Mouse (Mus musculus) regulatory T cell (primary cell): ENCODE data around the gene Ksr2.

Experiments used
- in situ Hi-C: fragments of 300-600 bp; cut with MboI, MseI; formaldehyde crosslinking; loops from one replicate; pipeline ENCODE4 v1.15.1; 2025; ENCODE audit warnings: high pct_unique_total_duplicates

Gene Ksr2

DNA sequence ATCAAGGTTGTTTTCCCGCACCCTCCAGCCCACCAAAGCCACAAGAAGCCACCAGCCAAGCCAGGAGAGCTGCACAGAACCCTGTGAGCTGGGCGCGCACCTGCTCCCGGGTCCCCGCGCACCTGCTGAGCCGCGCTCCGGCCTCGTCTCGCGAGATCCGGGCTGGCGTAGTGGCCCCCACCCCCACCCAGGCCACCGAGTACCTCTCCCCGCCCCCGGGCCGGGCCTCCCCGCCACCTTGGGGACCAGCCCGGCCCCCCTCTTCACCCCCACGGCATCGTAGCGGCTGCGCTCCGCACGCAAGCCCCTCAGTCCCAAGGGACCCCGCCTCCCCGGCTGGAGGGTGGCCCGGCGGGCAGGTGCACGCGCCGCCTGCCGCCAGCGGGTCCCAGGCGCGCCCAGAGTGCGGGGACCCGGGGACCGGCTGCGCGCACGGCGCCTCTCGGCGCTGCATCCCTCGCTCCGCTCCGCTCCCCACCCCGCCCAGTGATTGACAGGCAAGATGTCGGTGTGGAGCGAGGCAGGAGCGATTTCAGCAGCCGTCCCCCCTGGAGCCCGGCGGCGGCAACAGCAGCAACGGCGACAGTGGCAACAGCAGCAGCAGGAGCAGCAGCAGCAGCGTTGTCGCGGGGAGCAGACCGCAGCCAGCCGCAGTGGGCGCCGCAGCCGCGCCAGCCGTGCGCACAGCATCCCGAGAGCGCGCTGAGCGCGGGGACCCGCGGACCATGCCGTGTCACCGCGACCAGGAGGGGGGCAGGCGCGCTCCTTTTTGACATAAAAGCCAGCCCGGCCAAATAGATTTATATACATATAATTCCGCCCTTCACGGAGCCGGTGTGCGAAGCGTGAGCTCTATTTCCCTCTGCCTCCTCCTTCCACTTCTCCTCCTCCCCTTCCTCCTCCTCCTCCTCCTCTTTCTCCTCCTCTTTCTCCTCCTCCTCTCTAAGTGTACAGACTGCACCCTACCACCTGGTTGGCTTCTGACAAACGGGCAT lies at the start of gene Ksr2:
Ksr2 (plus strand) TSS at position 494 of the 995 bp plus-strand sequence.
- in situ Hi-C loops, result no loop called here

- in situ Hi-C loops, result loop anchor here (25.0 kb wide), 1 partner anchor 2003 kb away; no protein-coding TSS in a partner anchor
Measured at GRCm38 (mm10) chr5:117364821-117365220, 49.0 kb upstream of the Ksr2 start.

DNA sequence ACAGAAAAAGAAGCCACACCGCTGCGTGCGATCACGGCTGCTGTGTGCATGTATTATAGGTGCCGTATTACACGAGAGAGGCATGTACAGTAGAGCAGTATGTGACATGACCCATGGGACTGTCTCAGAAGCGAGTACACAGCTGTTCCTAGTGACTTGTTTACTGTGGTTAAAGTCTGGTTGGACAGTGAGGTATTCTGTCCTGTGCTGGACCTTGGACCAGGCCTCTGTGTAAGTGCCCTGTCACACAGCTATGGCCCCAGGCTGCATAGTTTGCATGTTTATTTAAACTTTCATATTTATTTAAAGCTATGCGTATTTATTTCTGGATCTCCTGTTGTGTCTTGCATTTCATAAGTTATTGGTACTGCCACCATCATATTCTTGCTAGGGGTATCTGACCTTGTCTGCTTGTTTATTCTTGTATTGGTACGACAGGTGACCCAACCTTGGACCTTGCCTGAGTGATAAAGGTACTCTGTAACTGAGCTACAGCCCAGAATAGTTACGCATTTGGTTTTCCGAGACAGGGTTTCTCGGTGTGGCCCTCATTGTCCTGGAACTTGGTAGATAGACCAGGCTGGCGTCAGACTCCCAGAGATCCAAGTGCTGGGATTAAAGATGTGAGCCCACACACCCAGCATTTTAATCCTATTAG lies 47.8 kb upstream of the Ksr2 start:
- in situ Hi-C loops, result loop anchor here (25.0 kb wide), 1 partner anchor 2004 kb away; no protein-coding TSS in a partner anchor

DNA sequence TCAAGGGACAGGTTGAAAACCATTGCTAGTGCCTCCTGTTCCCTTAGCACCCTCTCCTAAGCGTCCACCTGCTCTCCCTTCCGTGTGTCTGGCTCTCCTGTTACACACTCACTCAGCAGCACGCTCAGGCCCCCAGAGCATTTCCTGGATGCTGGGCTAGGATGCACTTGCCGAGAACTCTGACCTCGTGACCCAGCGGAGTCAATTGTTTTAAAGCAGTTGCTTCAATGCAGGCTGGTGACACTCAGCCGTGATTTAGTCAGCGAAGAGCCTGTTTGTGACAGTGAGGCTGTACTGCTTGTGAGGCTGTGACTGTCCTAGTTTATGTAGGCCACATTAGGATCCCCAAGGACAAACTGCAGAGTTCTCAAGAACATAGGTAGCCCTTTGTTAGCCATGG lies 46.6 kb upstream of the Ksr2 start:
- in situ Hi-C loops, result loop anchor here (25.0 kb wide), 1 partner anchor 2005 kb away; no protein-coding TSS in a partner anchor

DNA sequence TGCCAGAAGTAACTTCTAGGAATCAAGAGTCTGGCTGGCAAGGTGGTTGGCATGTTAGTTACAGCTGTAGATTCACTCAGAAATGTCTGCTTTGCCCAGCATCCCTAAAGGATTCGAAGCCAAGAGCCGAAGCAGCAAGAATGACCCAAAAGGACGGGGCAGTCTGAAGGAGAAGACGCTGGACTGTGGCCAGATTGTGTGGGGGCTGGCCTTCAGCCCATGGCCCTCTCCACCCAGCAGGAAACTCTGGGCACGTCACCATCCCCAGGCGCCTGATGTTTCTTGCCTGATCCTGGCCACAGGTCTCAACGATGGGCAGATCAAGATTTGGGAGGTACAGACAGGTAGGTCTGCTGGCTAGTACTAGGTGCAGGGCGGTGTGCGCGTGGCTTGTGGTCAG lies 43.2 kb upstream of the Ksr2 start:
- in situ Hi-C loops, result loop anchor here (10.0 to 25.0 kb wide), 2 partner anchors 1866 to 2008 kb away; partner anchors contain the start of gene Pxn

- in situ Hi-C loops, result loop anchor here (10.0 to 25.0 kb wide), 2 partner anchors 1869 to 2011 kb away; partner anchors contain the start of gene Pxn
Measured at GRCm38 (mm10) chr5:117373418-117373817, 40.4 kb upstream of the Ksr2 start.

DNA sequence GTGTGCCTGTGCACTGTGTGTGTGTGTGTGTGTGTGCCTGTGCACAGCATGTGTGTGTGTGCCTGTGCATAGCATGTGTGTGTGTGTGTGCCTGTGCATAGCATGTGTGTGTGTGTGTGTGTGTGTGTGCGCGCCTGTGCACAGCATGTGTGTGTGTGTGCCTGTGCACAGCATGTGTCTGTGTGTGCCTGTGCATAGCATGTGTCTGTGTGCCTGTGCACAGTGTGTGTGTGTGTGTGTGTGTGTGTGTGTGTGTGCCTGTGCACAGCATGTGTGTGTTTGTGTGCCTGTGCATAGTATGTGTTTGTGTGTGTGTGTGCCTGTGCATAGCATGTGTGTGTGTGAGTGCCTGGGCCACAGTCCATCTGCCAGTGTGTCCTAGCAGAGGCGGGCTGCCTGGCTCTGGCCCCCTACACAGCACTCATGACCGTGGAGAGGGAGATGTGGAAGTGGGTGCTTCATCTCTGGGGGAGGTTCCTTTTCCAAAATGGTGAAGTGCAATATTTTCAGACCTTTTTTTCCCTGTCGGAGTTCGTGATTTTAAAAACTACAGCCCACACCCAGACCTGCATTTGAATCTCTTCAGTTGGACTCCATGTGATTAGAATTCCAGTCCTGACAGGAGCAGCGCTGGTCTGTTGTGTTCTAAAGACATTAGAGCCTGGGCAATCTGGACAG lies 39.3 kb upstream of the Ksr2 start:
- in situ Hi-C loops, result loop anchor here (10.0 to 25.0 kb wide), 3 partner anchors 688 to 2012 kb away; partner anchors contain the start of gene Pxn

- in situ Hi-C loops, result loop anchor here (10.0 to 25.0 kb wide), 2 partner anchors 686 to 1872 kb away; partner anchors contain the start of gene Pxn
Measured at GRCm38 (mm10) chr5:117376331-117376761, 37.5 kb upstream of the Ksr2 start.

DNA sequence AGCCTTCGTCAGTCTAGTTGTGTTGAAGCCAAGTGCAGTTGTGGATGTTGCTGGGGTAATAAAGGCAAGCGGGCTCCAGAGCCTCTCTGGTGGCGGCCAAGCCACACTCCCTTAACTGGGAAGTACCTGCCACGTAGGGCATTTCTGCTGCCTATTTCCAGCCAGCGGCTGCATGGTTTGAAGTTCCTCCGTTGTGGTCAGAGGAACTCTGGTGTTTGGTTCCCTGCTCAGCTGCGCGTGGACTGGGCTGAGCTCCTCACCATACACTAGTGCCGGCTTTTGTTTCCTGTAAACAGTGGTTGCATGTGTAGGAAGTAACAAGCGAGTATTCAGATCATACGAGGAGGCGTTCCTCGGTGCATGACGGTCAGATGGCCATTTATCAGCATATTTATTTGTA lies 36.1 kb upstream of the Ksr2 start:
- in situ Hi-C loops, result loop anchor here (10.0 to 25.0 kb wide), 2 partner anchors 685 to 1873 kb away; partner anchors contain the start of gene Pxn

- in situ Hi-C loops, result loop anchor here (25.0 kb wide), 1 partner anchor 682 kb away; no protein-coding TSS in a partner anchor
Measured at GRCm38 (mm10) chr5:117380199-117380598, 33.6 kb upstream of the Ksr2 start.

DNA sequence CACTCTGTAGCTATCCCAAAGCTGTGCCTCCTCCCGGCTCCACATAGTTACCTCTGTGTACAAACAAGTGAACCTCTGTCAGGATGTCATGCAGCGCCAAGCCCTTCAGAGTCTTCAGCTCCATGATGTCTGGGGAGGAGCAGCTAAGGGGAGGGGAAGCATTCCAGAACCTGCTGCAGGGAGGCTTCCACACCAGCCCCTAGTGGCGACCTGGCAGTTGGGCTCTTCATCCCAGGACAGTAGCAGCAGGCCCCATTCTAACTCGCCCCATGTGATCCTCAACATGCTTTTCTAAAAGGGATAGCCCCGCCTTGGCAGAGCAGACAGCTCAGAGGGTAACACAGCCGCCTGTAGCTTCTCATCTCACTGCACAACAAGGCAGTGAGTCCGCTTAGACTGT lies 32.0 kb upstream of the Ksr2 start:
- in situ Hi-C loops, result loop anchor here (25.0 kb wide), 1 partner anchor 681 kb away; no protein-coding TSS in a partner anchor

GRCm38 (mm10) chr5:117383198-117383597 lies 30.6 kb upstream of the Ksr2 start:
- in situ Hi-C loops, result loop anchor here (25.0 kb wide), 1 partner anchor 679 kb away; no protein-coding TSS in a partner anchor

DNA sequence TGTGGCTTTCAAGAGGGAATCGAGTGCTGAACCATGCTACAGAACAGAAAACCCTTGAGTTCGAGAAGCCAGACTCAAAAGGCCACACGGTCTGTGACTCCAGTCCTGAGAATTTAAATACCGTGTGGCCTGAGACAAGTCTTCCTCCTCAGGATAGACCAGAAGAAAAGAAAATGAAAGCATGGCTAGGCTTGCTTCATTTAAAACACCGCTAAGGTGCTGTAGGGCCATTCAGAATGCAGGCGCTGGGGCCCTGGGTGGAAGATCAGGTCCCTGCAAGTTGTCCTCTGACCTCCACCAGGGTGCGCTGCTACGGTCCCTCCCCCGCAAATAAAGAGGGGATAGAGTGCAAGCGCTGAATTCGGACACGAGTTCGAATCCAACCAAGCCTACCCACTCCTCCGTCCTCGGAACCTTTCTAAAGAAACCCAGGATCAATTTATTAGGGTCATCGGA lies 25.5 kb upstream of the Ksr2 start:
- in situ Hi-C loops, result loop anchor here (25.0 kb wide), 1 partner anchor 674 kb away; no protein-coding TSS in a partner anchor

GRCm38 (mm10) chr5:117388877-117389276 lies 24.9 kb upstream of the Ksr2 start, which contains the start of gene Rfc5:
Gene Rfc5 (minus strand): TSS chr5:117389047.
- in situ Hi-C loops, result loop anchor here (25.0 kb wide), 1 partner anchor 673 kb away; no protein-coding TSS in a partner anchor

- in situ Hi-C loops, result loop anchor here (25.0 kb wide), 1 partner anchor 671 kb away; no protein-coding TSS in a partner anchor
Measured at GRCm38 (mm10) chr5:117390895-117391294, 22.9 kb upstream of the Ksr2 start.

GRCm38 (mm10) chr5:117395834-117396233 lies 18.0 kb upstream of the Ksr2 start:
- in situ Hi-C loops, result loop anchor here (25.0 kb wide), 1 partner anchor 666 kb away; no protein-coding TSS in a partner anchor

GRCm38 (mm10) chr5:117396596-117397014 lies 17.2 kb upstream of the Ksr2 start:
- in situ Hi-C loops, result loop anchor here (25.0 kb wide), 1 partner anchor 666 kb away; no protein-coding TSS in a partner anchor

GRCm38 (mm10) chr5:117397371-117397770 lies 16.4 kb upstream of the Ksr2 start:
- in situ Hi-C loops, result loop anchor here (25.0 kb wide), 1 partner anchor 665 kb away; no protein-coding TSS in a partner anchor

- in situ Hi-C loops, result loop anchor here (25.0 kb wide), 1 partner anchor 664 kb away; no protein-coding TSS in a partner anchor
Measured at GRCm38 (mm10) chr5:117398007-117398550, 15.7 kb upstream of the Ksr2 start.

DNA sequence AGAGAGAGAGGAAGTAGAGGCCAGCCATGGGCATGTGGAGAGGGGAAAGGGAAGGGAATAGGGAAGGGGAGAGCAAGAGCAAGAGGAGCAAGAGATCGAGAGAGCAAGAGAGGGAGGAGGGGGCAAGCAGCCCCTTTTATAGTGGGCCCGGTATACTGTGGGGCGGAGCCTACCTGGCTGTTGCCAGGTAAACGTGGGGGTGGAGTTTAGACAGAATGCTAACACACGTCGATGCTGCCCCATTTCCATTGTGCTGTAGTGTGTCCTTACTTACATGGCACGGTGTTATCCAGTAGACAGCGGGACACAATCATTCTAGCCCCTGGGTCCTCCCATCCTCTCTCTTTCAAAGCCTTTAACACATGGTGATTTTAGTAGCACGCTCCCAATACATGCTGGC lies 14.5 kb upstream of the Ksr2 start:
- in situ Hi-C loops, result loop anchor here (25.0 kb wide), 1 partner anchor 663 kb away; no protein-coding TSS in a partner anchor
